Mouse (Mus musculus) embryo, embryonic 9.5 days (tissue): Measurements from ENCODE around the gene Nudt3.
"Not testable (repeated sequence)": the region's sequence is repeated elsewhere in the genome, so short reads cannot be mapped to it uniquely, and the experiment has no call there.

ENCODE experiments used
- DNase-seq: peaks from one replicate; pipeline ENCODE4 v3.0.0-alpha.2; 2017; ENCODE audit errors: extremely low spot score

The Nudt3 gene

DNA sequence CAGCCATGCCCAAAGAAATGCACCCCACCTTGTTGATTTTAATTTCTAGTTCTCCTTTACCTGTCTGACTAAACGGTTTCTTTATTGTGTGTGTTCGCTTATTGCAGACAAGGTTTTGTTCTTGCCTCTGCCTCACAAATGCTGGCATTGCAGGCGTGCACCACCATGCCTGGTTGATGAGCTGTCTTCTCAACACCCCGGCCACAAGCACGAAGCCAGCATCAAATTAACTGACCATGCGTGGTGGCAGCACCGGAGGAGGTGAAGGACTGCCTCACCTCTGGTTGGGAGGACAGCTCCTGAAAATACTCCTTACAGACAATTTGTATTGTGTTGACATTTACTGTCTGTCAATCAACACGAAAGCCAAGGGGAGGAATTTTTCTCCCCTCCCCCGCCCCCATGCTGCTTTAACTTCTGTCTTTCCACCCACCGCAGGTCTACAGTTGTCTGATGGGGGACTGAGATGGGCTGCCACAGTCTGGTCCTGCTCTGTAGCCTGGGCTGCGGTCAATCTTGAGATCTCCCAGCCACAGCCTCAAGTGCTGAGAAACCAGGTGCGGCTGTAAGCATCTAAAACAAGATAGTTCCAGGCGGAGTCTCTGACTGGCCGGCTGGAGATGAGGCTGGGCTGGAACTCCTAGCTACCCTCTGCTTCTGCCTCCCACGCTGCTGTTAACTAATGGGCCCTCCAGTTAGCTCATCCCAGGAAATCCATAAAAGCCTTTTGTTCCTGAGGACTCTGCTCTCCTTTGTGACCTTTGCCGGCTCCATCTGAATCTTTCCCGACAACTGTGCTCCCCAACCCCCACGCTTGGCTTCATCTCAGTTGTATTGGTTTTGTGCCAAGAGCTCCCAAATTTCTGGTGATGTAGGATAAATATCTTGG, 13.1 kb upstream of the Nudt3 start, which contains the start of gene Rps10:
Rps10 (minus strand) TSS at position 538 of the 889 bp plus-strand sequence.
- DNase-seq: no peak

DNA sequence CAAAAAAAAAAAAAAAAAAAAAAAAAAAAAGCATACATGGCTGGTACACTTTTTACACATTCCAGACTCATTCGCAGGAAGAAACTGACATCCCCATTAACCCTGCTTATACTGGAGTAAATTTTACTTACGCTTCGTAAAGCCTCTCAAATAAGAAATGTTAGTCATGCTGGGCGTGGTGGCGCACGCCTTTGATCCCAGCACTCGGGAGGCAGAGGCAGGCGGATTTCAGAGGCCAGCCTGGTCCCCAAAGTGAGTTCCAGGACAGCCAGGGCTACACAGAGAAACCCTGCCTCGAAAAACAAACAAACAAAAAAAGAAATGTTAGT, 12.2 kb upstream of the Nudt3 start:
- DNase-seq: not testable (repeated sequence)

DNA sequence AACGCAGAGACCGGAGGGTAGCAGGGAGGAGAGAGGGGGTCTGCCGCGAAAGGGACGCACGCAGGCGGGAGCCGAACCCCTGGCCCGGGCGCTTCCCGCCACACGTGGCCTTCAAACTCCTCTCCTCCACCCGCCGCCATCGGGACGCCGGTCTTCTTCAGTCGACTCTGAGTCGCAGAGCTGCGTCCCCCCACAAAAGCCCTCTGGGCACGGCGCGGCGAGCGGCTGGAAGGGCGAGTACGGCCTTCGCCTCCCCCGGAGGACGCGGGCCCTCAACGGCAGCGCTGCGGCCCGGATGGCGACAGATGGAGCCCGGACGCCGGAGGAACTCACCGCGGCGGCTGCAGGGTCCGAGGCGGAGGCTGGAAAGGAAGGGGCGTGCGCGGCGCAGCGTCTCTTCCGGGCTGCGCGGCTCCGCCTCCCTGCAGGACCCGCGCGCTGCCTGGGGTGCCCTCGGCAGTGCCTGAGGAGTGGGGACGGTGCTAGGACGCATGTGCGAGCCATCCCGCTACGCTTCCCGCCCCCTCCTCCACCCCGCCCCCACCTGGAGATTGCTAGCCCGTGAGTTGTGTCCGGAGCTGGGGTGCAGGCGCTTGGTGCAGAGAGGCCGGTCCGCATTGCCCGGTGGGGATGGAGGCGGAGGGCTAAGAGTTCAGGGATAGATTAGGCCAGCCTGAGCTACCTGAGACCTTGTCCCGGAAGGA, 11.7 kb upstream of the Nudt3 start, which contains the start of gene RPS10-NUDT3:
RPS10-NUDT3 (minus strand) TSS at position 352 of the 704 bp plus-strand sequence.
- peak; percentile 96 for DNase-seq

DNA sequence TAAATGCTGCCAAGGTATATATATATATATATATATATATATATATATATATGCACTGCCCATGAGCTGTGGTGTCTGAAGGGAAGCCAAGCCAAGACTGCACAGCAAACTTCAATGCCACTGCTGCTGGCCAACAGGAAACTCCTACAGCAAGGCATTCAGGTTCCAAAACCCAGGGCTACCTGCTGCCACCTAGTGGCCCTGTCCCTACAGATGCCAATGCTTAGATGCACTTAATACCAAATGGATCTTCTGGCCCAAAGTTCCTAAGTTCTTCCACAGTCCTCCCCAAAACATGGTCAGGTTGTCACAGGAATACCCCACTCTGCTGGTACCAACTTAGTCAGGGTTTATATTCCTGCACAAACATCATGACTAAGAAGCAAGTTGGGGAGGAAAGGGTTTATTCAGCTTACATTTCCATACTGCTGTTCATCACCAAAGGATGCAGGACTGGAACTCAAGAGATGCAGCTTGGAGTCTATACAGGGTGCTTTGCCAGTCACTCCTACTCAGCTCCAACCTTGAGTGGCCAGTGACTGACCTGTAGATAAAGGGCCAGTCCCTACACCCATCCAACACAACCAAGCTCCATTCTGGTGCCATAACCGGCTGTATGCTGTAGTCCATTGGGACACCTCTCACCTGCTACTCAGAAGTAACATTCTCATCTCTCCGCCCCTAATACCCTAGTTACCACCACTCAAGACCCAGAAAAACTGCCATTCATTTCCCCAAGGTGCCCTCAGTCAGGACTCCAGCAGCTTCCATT, 6.1 kb upstream of the Nudt3 start:
- DNase-seq: peak; percentile 81

DNA sequence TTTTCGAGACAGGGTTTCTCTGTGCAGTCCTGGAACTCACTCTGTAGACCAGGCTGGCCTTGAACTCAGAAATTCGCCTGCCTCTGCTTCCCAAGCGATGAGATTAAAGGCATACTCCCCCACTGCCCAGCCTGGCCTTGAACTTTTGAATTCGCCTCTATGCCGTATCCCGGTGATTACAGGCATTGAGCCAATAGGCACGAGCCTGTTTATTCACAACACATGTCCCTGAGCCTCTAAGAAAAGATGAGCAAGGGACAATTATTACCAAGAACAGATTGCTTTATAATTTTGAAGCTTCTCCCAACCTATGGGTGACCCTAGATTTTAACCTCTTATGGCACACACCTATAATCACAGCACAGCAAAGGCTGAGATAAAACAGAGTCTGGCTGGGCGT, 5.1 kb upstream of the Nudt3 start:
- DNase-seq: no peak

DNA sequence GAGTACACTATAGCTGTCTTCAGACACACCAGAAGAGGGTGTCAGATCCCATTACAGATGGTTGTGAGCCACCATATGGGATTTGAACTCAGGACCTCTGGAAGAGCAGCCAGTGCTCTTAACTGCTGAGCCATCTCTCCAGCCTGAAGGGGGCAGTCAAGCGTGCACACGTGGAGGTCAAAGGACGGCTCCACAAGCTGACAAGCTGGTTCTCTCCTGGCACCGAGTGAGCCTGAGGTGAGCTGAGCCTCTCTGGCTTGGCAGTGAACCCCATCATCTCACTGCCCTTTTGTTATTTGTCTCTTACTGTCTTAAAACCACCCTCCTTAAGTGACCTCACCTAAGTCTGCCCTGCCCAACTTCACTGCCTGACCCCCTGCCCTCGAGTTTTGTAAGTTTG, 4.2 kb upstream of the Nudt3 start:
- no peak for DNase-seq

DNA sequence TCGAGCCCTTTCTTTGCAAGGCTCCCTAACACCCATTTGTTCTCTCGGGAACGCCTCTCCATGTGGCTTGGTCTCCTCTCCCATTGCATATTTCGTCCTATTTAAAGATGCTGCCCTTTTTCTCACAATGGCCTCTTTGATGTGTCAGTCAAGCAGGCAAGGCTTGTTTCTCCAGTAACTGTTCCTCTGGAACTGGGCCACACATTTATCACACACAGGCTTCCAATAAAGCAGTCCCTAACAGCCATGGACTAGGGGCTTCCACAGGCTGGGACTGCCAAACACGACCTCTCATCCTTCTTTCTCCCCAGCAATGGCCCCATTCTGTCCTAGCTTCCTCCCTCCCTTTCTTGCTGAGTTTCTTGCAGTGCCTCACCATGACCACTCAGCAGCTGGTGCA, 3.4 kb upstream of the Nudt3 start:
- no peak for DNase-seq

DNA sequence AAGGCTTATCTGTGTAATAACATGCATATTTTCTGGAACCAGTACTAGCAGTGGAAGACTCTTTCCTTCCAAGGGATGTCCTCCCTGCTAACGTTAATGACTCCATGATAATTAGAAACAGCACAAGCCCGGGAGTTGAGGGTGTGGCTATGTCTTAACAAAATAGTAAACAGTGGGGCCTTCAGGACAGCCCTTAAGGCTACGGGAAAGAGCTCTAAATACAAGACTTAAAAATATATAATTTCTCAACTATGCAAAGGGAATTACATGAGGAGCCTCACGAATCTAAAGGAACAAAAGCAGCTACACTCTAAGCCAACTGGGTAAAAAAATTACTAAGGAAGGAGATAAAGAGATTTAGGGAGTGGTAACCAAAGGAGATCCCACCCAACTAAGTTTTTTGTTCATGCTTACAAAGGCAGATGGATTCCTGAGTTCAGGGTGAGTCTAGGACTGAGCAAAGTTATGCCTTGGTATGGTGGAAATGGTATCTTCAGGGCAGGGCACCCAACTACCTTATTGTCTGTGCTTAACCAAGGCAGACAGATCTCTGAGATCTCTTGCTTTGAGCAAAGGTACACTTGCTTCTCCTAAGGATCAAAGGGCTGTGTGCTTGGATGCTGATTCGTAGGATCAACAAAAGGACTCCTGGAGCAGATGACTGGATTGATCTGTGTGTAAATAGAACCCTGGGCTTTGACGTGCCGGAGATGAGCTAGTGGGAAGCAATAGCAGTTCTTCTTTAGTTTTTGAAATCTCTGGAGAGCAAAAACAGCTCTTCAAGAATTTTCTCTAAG, 2.4 kb upstream of the Nudt3 start:
- no peak for DNase-seq

DNA sequence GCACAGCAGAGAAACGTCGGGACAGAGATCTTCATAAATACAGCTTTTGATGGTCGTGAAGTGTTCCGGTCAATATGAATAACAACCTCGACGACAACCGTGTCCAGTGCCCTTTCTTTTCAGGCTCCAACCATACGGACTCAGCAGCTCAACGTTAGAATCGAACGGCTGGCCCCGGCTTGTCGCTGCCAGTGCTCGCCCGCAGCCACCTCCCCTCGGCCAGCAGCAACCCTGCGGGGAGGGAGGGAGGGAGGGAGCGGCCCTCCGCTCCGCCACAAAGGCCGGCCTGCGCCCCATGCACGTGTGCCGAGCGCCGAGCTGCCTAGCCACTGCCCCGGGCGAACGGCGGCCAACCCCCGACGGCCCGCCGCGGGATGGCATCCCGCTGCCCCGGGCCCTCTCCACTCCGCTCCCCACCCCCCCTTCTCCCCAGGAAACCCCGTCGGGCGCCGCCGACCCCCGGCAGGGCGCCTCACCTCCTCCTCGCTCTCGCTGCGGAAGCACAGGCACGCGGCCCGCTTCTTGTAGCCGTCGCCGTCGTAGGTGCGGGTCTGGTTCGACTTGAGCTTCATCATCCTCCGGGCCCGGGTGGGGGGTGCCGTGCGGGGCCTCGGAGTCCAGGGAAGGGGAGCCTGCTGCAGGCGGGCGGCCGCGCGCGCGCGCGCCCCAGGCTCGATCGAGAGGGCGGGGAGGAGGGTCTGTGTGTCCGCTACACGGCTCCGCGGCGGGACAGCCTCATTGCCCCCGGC, 510 bp downstream of the Nudt3 start:
- DNase-seq: peak; percentile 76

DNA sequence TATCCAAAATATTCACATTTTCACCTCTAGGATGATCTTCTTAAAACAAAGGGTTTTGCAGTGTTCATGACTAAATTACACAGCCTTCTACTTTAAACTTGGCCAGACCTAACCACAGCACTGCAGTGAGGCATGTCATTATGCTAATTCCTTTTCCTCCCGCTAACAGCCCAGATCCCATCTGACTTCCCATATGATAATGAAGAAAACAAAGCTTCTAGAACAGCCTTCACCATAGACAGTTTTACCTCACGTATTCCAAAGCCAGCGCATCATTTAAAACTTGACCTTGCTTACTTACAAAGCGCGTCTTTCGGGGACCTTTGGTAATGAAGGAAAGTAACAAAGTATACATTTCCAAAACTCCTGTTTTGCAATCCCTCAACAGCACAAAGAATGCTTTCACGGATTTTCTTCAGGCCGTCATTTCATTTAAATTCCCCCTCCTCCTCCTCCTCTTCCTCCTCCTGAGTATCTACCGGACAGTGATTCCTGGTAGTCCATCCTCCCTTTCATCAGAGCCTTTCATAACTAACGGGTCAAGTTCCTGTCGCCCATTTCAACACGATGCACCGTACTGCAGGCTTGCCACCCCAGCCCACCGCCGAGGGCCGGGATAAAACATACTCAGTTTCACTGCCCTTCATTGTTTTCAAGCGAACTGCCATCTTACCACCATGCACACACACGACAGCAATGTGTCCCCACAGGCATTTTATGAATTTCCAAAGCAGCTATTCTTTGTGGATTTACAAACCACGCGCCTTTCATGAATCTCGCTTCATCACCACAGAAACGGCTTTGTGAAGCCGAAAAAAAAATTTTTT, 1.4 kb downstream of the Nudt3 start:
- peak; percentile 56 for DNase-seq

DNA sequence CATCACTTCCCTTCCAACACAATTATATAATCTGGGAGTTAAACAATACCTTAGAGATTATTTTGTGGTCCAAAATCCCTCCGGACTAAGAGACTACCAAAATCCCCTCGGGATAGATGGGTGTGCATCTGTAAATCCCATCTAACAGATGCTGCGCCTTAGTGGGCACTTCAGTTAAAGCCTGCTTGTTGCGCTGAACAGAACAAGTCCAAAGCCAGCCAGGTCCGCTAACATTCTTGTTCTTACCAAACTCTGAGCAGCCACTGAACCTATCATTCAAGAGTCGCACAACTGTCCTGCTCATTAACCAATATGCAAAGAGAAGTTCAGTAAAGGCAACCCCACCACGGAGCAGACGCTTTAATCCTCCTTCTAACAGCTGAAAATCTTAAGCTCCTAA, 2.1 kb downstream of the Nudt3 start:
- no peak for DNase-seq

DNA sequence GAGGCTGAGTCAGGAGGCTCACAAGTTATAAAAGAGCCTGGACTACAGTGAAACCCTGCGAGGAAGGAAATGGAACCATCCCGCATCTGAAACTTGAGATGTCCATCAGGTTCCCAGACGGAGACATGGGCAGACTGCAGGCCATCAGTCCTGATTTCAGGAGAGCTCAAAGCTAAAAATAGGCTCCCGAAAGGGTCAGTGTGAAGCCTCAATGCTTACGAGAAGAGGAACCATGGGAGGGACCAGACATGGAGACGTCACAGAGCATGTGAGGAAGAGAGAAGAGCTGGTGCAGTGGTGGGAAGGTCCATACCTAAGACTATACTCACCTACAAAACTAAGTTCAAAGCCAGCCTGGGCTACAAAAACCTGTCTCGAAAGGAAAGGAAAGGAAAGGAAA, 7.9 kb downstream of the Nudt3 start:
- DNase-seq: no peak

DNA sequence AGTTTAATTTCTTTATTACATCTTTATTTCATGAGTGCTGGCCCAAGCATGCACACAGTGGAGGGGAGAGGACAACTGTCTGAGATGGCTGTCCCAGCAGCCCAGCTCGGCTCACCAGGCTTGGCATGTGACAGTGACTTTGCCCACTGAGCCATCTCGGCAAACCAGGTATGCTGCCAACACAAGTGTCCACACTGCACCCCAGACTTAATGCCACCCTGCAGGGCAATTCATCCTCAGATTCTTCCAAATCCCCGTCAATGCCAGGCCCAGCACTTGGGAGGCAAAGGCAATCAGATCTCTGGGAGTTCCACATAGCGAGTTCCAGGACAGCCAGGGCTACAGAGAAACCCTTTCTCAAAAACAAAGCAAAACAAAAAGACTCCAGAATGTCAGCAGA, 10.3 kb downstream of the Nudt3 start:
- DNase-seq: no peak

DNA sequence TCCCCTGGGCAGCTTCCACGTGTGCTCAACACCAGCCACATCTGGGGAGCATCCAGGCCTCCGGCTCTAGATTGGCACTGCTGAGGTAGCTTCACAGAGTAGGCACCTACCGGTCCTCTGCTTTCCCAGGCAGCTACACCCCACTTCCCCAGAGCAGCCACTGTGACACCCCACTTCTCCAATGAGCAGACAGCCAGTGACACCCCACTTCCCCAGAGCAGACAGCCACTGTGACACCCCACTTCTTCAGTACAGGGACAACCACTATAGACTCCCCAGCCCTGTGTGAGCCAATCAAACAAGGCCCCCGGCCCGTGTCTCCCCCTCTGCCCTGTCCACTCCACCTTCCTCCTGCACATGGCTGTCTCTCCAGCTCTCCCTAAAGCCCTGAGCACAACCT, 11.3 kb downstream of the Nudt3 start:
- no peak for DNase-seq

DNA sequence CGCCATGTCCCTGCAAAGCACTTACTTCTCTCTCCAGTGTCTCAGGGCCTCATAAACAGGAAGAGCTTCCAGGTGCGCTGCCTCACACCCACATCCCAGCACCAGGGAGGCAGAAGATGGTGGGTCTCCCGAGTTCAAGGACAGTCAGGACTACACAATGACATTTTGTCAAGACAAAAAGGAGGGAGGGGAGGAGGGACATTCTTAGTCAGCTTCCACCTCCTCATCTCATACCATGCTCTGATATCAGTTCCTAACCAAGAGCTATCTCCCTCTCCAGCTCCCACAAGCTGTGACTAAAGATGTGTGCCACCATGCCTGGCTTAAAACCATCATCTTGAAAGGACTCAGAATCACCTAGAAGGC, 11.8 kb downstream of the Nudt3 start:
- no peak for DNase-seq

DNA sequence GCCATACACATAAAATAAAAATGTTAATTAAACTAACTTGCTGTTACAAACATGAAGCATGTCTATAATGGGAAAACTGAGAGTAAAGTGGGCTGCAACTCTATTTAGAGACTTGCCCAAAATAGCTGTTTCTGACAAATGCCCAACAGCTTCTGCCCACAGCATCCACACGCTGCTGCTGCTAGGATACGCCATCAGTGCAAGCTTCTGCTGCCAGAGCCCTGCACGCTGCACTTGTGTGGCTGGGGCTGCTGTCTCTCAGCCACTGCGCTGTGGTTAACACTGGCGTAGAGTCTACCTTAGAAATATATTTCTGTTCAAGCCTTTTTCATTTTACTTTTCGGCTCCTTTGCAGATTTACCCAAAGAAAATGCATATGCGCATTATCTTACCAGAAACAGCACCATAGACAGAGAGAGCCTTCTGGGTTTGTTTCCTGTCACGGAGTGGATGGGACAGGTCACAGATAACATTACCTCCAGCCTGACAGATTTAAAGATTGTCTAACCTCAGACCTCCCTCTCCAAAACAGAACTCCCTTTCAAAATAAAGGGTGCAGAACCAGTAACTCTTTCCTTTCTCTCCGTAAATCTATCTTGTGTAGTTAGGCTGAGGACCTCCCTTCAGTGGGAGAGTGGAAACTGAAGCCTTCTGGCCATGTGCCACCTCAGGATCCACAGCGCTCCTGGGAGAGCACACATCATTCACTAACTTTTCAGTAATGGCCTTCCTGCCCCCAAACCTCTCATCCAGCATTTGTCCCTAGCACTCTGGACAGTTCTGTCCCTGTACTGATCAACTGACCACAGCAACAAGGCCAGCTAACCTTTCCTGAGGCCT, 12.4 kb downstream of the Nudt3 start:
- DNase-seq: no peak

DNA sequence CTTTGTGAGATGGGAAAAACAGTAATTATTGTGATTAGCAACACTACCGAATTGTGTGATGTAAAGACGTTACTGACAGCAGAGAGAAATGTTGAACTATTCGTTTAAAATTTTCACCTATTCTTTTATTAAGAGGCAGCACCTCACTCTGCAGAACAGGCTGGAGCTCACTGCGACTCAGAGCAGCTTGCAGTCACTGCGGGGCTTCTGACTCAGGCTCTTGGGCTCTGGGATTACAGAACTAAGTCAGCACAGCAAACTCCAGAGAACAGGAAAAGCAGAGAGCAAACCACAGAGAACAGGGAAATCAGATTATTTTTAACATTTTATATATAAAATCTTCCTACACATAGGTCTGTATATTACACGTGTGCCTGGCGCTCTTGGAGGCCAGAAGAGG, 13.7 kb downstream of the Nudt3 start:
- no peak for DNase-seq

DNA sequence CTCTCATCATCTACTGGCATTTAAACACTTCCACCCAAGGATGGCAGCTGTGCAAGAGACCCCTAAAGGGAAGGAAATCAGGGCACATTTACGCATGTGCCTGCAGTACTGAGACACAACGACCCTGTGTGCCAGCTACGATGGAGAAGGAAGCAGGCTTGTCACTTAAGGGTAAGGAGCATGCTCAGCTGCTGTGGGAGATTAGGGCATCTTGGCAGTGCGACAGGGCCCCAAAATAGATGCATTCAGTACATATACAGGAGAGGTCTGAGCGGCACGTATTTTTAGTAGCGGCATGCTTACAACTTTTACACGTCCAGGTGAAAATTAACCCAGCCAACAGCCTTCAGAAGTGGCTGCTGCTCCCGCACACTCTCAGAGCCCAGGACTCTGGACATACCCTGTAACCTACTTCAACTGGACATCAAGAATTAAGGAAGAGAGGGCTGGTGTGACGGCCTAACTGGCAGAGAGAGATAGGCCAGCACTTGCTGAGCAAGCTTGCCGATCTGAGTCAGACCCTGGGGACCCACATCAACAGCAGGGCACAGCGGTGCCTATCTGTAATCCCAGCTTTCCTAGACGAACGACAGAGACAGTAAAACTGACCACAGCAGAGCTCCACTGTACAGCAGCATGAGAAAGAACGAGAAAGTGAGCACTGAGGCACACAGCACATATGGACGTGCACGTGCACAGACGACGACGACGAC, 19.6 kb downstream of the Nudt3 start:
- DNase-seq: no peak
